Mouse (Mus musculus): Measurements from ENCODE around the gene Usf1. TPM values are rescaled to one million over a fixed set of nuclear protein-coding genes. Genes with fewer than 3 reads are reported as not detected.

The Usf1 gene
- total RNA-seq (2014; rRNA removed) (168 and 183 TPM in 2 replicates), polyA plus RNA-seq (2015; fragmentation: Nextera tagmentation; extraction: Ambion mirVana) (198 and 200 TPM in 2 replicates)

GRCm38 (mm10) chr1:171410947-171411484, at the start of gene Usf1:
TSS of gene Usf1 (plus strand) at chr1:171411313.
- TF ChIP-seq CTCF (IDR thresholded peaks at IDR 0.05; ENCODE audit: low read depth) = peak; percentile 23; the same call in 1 of the 2 replicates
- H3K4me3 ChIP-seq (ENCODE audit: low read depth, low read length) = peak within 1 kb of the TSS; percentile 94
- H3K36me3 ChIP-seq (ENCODE audit: insufficient read depth) = peaks cover 10% of the 10 kb centered on the region
- peaks cover 9% of the 10 kb centered on the region for H3K4me1 ChIP-seq (ENCODE audit: insufficient read depth)
- H3K4me2 ChIP-seq (ENCODE audit: low read depth) = peak within 1 kb of the TSS; percentile 49
- H3K27ac ChIP-seq (ENCODE audit: low read depth, low read length) = peak within 1 kb of the TSS; percentile 96
- no peaks in the 10 kb centered on the region for H3K9me3 ChIP-seq (ENCODE audit: low read length)
- ATAC-seq (peak; percentile 98), DNase-seq (peak; percentile 98)
- H3K9ac ChIP-seq = peak within 1 kb of the TSS; percentile 96
- 2% methylated on average over 36 of the region's 36 CpGs for WGBS
- H3K27me3 ChIP-seq (ENCODE audit: insufficient read depth, low read length) = no peaks in the 10 kb centered on the region; the same call in 1 of the 2 replicates

GRCm38 (mm10) chr1:171365934-171366333, 45.2 kb upstream of the Usf1 start:
- Histone ChIP-seq H3K4me2 (ENCODE audit: low read depth) (no peak overlapping the region), H3K4me1 (ENCODE audit: insufficient read depth) (no peaks in the 10 kb centered on the region), H3K9ac (no peak overlapping the region), H3K9me3 (ENCODE audit: low read length) (no peaks in the 10 kb centered on the region), H3K36me3 (ENCODE audit: insufficient read depth) (no peaks in the 10 kb centered on the region), H3K4me3 (ENCODE audit: low read depth, low read length) (no peak overlapping the region), H3K27ac (ENCODE audit: low read depth, low read length) (no peak overlapping the region), H3K27me3 (ENCODE audit: insufficient read depth, low read length) (no peaks in the 10 kb centered on the region)
- DNase-seq = no peak
- TF ChIP-seq CTCF (IDR thresholded peaks at IDR 0.05; ENCODE audit: low read depth) = no peak
- ATAC-seq = peak; percentile 50
- WGBS = 54% methylated on average over 7 of the region's 7 CpGs

GRCm38 (mm10) chr1:171369845-171370556, 41.1 kb upstream of the Usf1 start, which contains the start of gene Nectin4:
TSS of gene Nectin4 (plus strand) at chr1:171370099.
- no peak for TF ChIP-seq CTCF (IDR thresholded peaks at IDR 0.05; ENCODE audit: low read depth)
- DNase-seq = no peak
- no peak within 1 kb of the TSS for H3K9ac ChIP-seq
- no peak for ATAC-seq
- no peak within 1 kb of the TSS for H3K4me3 ChIP-seq (ENCODE audit: low read depth, low read length)
- no peak within 1 kb of the TSS for H3K27ac ChIP-seq (ENCODE audit: low read depth, low read length)
- H3K27me3 ChIP-seq (ENCODE audit: insufficient read depth, low read length) = no peaks in the 10 kb centered on the region
- no peaks in the 10 kb centered on the region for H3K9me3 ChIP-seq (ENCODE audit: low read length)
- H3K4me1 ChIP-seq (ENCODE audit: insufficient read depth) = no peaks in the 10 kb centered on the region
- WGBS = 34% methylated on average over 20 of the region's 20 CpGs
- no peak within 1 kb of the TSS for H3K4me2 ChIP-seq (ENCODE audit: low read depth)
- no peaks in the 10 kb centered on the region for H3K36me3 ChIP-seq (ENCODE audit: insufficient read depth)

- 48% methylated on average over 3 of the region's 3 CpGs for WGBS
Measured at GRCm38 (mm10) chr1:171372880-171373279, 38.2 kb upstream of the Usf1 start.

GRCm38 (mm10) chr1:171373946-171374345, 37.2 kb upstream of the Usf1 start:
- no peaks in the 10 kb centered on the region for H3K4me1 ChIP-seq (ENCODE audit: insufficient read depth)
- ATAC-seq (no peak), DNase-seq (no peak)
- H3K27ac ChIP-seq (ENCODE audit: low read depth, low read length) = no peak overlapping the region
- H3K4me3 ChIP-seq (ENCODE audit: low read depth, low read length) = no peak overlapping the region
- H3K27me3 ChIP-seq (ENCODE audit: insufficient read depth, low read length) = no peaks in the 10 kb centered on the region
- 0% methylated on average over 3 of the region's 4 CpGs for WGBS
- no peaks in the 10 kb centered on the region for H3K36me3 ChIP-seq (ENCODE audit: insufficient read depth)
- TF ChIP-seq CTCF (IDR thresholded peaks at IDR 0.05; ENCODE audit: low read depth) = no peak
- no peak overlapping the region for H3K4me2 ChIP-seq (ENCODE audit: low read depth)
- no peaks in the 10 kb centered on the region for H3K9me3 ChIP-seq (ENCODE audit: low read length)
- no peak overlapping the region for H3K9ac ChIP-seq

More at GRCm38 (mm10) chr1:171372880-171373279, 38.2 kb upstream of the Usf1 start:
- TF ChIP-seq CTCF (IDR thresholded peaks at IDR 0.05; ENCODE audit: low read depth) = no peak
- Histone ChIP-seq H3K4me1 (ENCODE audit: insufficient read depth) (no peaks in the 10 kb centered on the region), H3K27me3 (ENCODE audit: insufficient read depth, low read length) (no peaks in the 10 kb centered on the region), H3K4me2 (ENCODE audit: low read depth) (no peak overlapping the region), H3K36me3 (ENCODE audit: insufficient read depth) (no peaks in the 10 kb centered on the region), H3K27ac (ENCODE audit: low read depth, low read length) (no peak overlapping the region), H3K4me3 (ENCODE audit: low read depth, low read length) (no peak overlapping the region), H3K9me3 (ENCODE audit: low read length) (no peaks in the 10 kb centered on the region), H3K9ac (no peak overlapping the region)
- ATAC-seq (no peak), DNase-seq (no peak)

- no peak for TF ChIP-seq CTCF (IDR thresholded peaks at IDR 0.05; ENCODE audit: low read depth)
Measured at GRCm38 (mm10) chr1:171375646-171376097, 35.4 kb upstream of the Usf1 start.

GRCm38 (mm10) chr1:171378298-171378697, 32.8 kb upstream of the Usf1 start:
- no peak overlapping the region for H3K4me3 ChIP-seq (ENCODE audit: low read depth, low read length)
- TF ChIP-seq CTCF (IDR thresholded peaks at IDR 0.05; ENCODE audit: low read depth) = no peak
- no peaks in the 10 kb centered on the region for H3K27me3 ChIP-seq (ENCODE audit: insufficient read depth, low read length)
- no peak overlapping the region for H3K4me2 ChIP-seq (ENCODE audit: low read depth)
- no peak overlapping the region for H3K27ac ChIP-seq (ENCODE audit: low read depth, low read length)
- ATAC-seq (no peak), DNase-seq (no peak)
- WGBS = 93% methylated on average over 6 of the region's 6 CpGs
- no peaks in the 10 kb centered on the region for H3K9me3 ChIP-seq (ENCODE audit: low read length)
- no peaks in the 10 kb centered on the region for H3K36me3 ChIP-seq (ENCODE audit: insufficient read depth)
- H3K9ac ChIP-seq = no peak overlapping the region
- no peaks in the 10 kb centered on the region for H3K4me1 ChIP-seq (ENCODE audit: insufficient read depth)

More at GRCm38 (mm10) chr1:171375646-171376097, 35.4 kb upstream of the Usf1 start:
- Histone ChIP-seq H3K27ac (ENCODE audit: low read depth, low read length) (no peak overlapping the region), H3K9me3 (ENCODE audit: low read length) (no peaks in the 10 kb centered on the region), H3K27me3 (ENCODE audit: insufficient read depth, low read length) (no peaks in the 10 kb centered on the region), H3K36me3 (ENCODE audit: insufficient read depth) (no peaks in the 10 kb centered on the region), H3K9ac (no peak overlapping the region), H3K4me1 (ENCODE audit: insufficient read depth) (no peaks in the 10 kb centered on the region), H3K4me2 (ENCODE audit: low read depth) (no peak overlapping the region), H3K4me3 (ENCODE audit: low read depth, low read length) (no peak overlapping the region)
- 51% methylated on average over 9 of the region's 9 CpGs for WGBS
- DNase-seq (no peak), ATAC-seq (no peak)
